Mouse (Mus musculus): ENCODE results near the gene Arid1b. TPM values are rescaled to one million over a fixed set of nuclear protein-coding genes. Genes with fewer than 3 reads are reported as not detected.

The Arid1b gene
- polyA plus RNA-seq, 1 experiment from 2014 or later: 4.8 TPM

DNA sequence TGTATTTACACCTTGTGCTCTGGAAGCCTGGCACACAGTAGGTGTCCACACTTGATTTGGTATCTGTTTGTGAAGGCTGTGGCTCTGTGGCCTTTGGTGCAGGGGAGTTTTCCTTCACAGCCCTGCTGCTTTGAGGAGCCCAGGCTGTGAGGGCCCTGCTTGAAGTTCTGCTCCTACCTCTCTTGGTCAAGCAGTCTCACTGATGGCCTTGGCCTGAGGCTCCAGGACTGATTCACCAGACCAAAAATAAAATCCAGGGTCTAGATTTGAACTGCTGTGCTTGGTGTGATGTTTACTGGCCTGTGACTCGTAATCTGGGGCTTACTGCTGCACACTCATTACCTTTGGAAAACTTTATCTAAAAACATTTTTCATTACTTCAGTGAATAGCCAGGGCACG is 45.7 kb downstream of the Arid1b start:
- Histone ChIP-seq H3K36me3 (ENCODE audit: control insufficient read depth, insufficient read depth) (peaks cover 13% of the 10 kb centered on the region), H3K4me1 (replicated peaks; ENCODE audit: control insufficient read depth, insufficient read depth, low read length) (no peaks in the 10 kb centered on the region), H3K9ac (ENCODE audit: low read depth, low read length) (no peak overlapping the region), H3K27ac (ENCODE audit: low read depth, low read length) (no peak overlapping the region), H3K4me3 (ENCODE audit: low read depth, low read length) (no peak overlapping the region), H3K9me3 (ENCODE audit: control insufficient read depth) (no peaks in the 10 kb centered on the region), H3K27me3 (replicated peaks; ENCODE audit: control insufficient read depth, insufficient read depth, low read length) (no peaks in the 10 kb centered on the region), H3K4me2 (replicated peaks; ENCODE audit: low read depth) (no peak overlapping the region)
- no peak for ATAC-seq
- 79% methylated on average over 2 of the region's 2 CpGs for WGBS
- no peak for TF ChIP-seq CTCF (IDR thresholded peaks at IDR 0.05; ENCODE audit: low read depth)

DNA sequence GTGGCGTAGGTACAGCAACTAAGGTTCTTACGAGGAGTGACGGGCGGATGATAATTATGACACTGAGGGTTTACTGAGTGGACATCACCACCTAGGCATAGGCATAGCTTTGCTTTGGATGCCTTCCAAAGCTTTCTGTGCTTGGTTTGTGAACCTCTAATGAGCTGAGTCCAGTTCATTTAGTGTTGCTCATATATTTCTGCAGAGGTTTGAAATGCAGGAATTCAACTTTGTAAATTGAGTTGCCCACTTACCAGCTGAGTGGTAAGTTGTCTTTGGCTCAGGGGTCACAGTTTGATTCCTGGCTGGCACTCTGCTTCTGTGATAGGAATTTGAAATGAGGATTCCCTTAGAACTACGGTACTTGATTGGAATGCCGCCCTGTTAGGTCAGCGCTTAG is 49.7 kb downstream of the Arid1b start:
- no peaks in the 10 kb centered on the region for H3K4me1 ChIP-seq (replicated peaks; ENCODE audit: control insufficient read depth, insufficient read depth, low read length)
- no peak overlapping the region for H3K4me2 ChIP-seq (replicated peaks; ENCODE audit: low read depth)
- ATAC-seq: no peak
- no peaks in the 10 kb centered on the region for H3K27me3 ChIP-seq (replicated peaks; ENCODE audit: control insufficient read depth, insufficient read depth, low read length)
- no peak overlapping the region for H3K9ac ChIP-seq (ENCODE audit: low read depth, low read length)
- H3K36me3 ChIP-seq (ENCODE audit: control insufficient read depth, insufficient read depth): peaks cover 13% of the 10 kb centered on the region
- WGBS: 85% methylated on average over 7 of the region's 7 CpGs
- no peak overlapping the region for H3K27ac ChIP-seq (ENCODE audit: low read depth, low read length)
- no peaks in the 10 kb centered on the region for H3K9me3 ChIP-seq (ENCODE audit: control insufficient read depth)
- TF ChIP-seq CTCF (IDR thresholded peaks at IDR 0.05; ENCODE audit: low read depth): no peak
- H3K4me3 ChIP-seq (ENCODE audit: low read depth, low read length): no peak overlapping the region

DNA sequence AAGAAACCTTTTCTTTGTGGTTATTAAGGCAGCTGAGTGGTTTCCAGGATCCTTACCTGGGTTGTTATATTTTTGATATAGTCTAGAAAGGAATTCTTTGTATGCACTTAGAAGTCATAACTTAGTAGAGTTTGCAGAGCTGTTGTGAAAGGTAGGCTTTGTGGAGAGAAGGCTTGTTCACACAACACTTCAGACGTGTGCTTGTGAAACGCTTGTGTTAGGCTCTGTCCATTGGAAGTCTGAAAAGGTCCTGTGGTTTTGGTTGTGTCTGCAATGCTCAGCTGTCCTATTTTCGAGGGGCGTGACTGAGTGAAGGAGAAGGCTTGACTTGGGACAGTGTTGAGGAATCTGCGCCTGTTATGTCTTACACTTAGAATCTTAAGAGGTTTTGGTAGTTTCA is 51.5 kb downstream of the Arid1b start:
- Histone ChIP-seq H3K4me3 (ENCODE audit: low read depth, low read length) (no peak overlapping the region), H3K4me1 (replicated peaks; ENCODE audit: control insufficient read depth, insufficient read depth, low read length) (no peaks in the 10 kb centered on the region), H3K36me3 (ENCODE audit: control insufficient read depth, insufficient read depth) (peaks cover 13% of the 10 kb centered on the region), H3K9me3 (ENCODE audit: control insufficient read depth) (no peaks in the 10 kb centered on the region), H3K4me2 (replicated peaks; ENCODE audit: low read depth) (no peak overlapping the region), H3K27ac (ENCODE audit: low read depth, low read length) (no peak overlapping the region), H3K9ac (ENCODE audit: low read depth, low read length) (no peak overlapping the region), H3K27me3 (replicated peaks; ENCODE audit: control insufficient read depth, insufficient read depth, low read length) (no peaks in the 10 kb centered on the region)
- no peak for TF ChIP-seq CTCF (IDR thresholded peaks at IDR 0.05; ENCODE audit: low read depth)
- 82% methylated on average over 5 of the region's 5 CpGs for WGBS
- ATAC-seq: no peak

DNA sequence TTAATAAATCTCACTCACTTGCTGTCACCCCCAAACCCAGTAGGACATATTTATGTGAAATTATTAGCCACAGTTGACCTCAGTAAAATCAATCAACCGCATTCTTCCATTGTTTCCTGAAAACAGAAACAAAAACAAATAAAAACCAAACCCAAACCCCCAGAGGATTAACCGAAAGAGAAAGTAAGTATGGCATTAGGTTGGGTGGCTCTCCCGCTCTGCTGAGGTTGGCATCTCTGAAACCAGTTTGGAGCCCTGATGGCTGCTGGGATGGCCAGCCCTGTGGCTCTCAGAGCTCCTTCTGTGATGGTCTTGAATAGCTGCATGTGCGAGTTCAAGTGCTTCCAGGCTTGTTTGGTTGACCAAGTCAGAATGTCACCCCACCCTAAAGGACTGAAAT is 53.2 kb downstream of the Arid1b start:
- Histone ChIP-seq H3K27me3 (replicated peaks; ENCODE audit: control insufficient read depth, insufficient read depth, low read length) (no peaks in the 10 kb centered on the region), H3K9me3 (ENCODE audit: control insufficient read depth) (no peaks in the 10 kb centered on the region), H3K4me3 (ENCODE audit: low read depth, low read length) (no peak overlapping the region), H3K4me1 (replicated peaks; ENCODE audit: control insufficient read depth, insufficient read depth, low read length) (peaks cover 4% of the 10 kb centered on the region; the same call in 1 of the 2 replicates), H3K27ac (ENCODE audit: low read depth, low read length) (no peak overlapping the region), H3K36me3 (ENCODE audit: control insufficient read depth, insufficient read depth) (no peaks in the 10 kb centered on the region), H3K9ac (ENCODE audit: low read depth, low read length) (no peak overlapping the region), H3K4me2 (replicated peaks; ENCODE audit: low read depth) (no peak overlapping the region)
- ATAC-seq: no peak
- WGBS: 94% methylated on average over 4 of the region's 4 CpGs
- TF ChIP-seq CTCF (IDR thresholded peaks at IDR 0.05; ENCODE audit: low read depth): no peak

DNA sequence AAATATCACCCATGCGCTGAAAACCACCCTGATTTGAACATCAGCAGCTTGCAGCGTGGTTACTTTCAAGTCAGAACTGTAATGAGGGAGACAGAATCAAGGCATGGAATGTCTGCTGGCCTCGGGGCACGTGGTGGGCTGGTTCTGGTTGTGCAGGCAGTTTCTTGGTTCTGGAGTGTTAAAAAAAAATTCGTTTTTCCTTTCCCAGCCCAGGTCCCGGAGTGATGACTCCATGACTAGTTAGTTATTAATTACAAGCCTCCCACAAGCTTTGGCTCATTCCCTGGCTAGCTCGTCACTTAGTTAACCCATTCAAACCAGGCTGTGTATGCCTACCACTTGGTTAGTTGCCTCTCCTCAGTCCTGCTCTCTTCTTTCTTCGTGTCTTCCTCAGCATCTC is 56.1 kb downstream of the Arid1b start:
- H3K4me3 ChIP-seq (ENCODE audit: low read depth, low read length): no peak overlapping the region
- H3K27me3 ChIP-seq (replicated peaks; ENCODE audit: control insufficient read depth, insufficient read depth, low read length): no peaks in the 10 kb centered on the region
- H3K9me3 ChIP-seq (ENCODE audit: control insufficient read depth): no peaks in the 10 kb centered on the region
- H3K4me1 ChIP-seq (replicated peaks; ENCODE audit: control insufficient read depth, insufficient read depth, low read length): peaks cover 11% of the 10 kb centered on the region; the same call in 1 of the 2 replicates
- no peak for TF ChIP-seq CTCF (IDR thresholded peaks at IDR 0.05; ENCODE audit: low read depth)
- H3K36me3 ChIP-seq (ENCODE audit: control insufficient read depth, insufficient read depth): no peaks in the 10 kb centered on the region
- no peak overlapping the region for H3K27ac ChIP-seq (ENCODE audit: low read depth, low read length)
- no peak overlapping the region for H3K4me2 ChIP-seq (replicated peaks; ENCODE audit: low read depth)
- WGBS: 71% methylated on average over 8 of the region's 8 CpGs
- no peak for ATAC-seq
- no peak overlapping the region for H3K9ac ChIP-seq (ENCODE audit: low read depth, low read length)

DNA sequence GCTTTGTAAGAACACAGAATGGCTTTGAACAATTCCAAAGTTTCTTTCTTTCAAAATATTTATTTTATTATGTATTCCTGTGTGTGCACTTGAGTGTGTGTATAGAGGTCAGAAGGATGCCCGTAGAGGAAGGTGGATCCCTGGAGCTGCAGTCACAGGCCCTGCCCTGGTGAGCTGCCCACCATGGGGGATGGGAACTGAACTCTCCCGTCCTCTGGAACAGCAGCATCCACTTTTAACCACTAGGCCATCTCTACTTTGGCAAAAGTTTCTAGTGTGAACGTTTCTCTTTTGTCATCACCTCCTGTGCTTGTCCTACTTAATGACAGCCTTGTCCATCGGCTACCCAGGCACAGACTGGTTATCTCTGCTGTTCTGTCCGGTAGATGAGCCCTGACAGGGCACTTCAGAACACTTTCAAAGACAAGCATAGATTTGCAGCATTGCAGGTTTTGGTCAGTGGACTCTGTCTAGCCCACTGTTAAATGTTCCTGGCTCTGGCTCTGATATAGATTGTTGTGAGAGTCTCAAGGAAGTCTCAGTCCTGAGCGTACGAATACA is 56.9 kb downstream of the Arid1b start:
- H3K4me3 ChIP-seq (ENCODE audit: low read depth, low read length): no peak overlapping the region
- no peak overlapping the region for H3K27ac ChIP-seq (ENCODE audit: low read depth, low read length)
- H3K27me3 ChIP-seq (replicated peaks; ENCODE audit: control insufficient read depth, insufficient read depth, low read length): no peaks in the 10 kb centered on the region
- WGBS: 77% methylated on average over 7 of the region's 7 CpGs
- ATAC-seq: no peak
- peaks cover 11% of the 10 kb centered on the region; the same call in 1 of the 2 replicates for H3K4me1 ChIP-seq (replicated peaks; ENCODE audit: control insufficient read depth, insufficient read depth, low read length)
- TF ChIP-seq CTCF (IDR thresholded peaks at IDR 0.05; ENCODE audit: low read depth): no peak
- no peak overlapping the region for H3K4me2 ChIP-seq (replicated peaks; ENCODE audit: low read depth)
- no peaks in the 10 kb centered on the region for H3K9me3 ChIP-seq (ENCODE audit: control insufficient read depth)
- no peak overlapping the region for H3K9ac ChIP-seq (ENCODE audit: low read depth, low read length)
- H3K36me3 ChIP-seq (ENCODE audit: control insufficient read depth, insufficient read depth): no peaks in the 10 kb centered on the region

Measured in intestine, postnatal 0 days (tissue).